Mouse (Mus musculus) activated CD4-positive, CD25-positive, alpha-beta regulatory T cell, adult 4 months (primary cell): ENCODE measurements at regions not wholly inside any gene's neighbourhood (a gene's known extent, or its start where the extent isn't known, plus 50 kb on each side); places are given as distances from the start of the nearest gene placed in this dataset.

Experiments
- ATAC-seq: one replicate; pipeline ENCODE4 v1.8.0; 2017

GRCm38 (mm10) chr11:114321527-114321926 lies 254.7 kb upstream of the Sdk2 start:
- ATAC-seq, result peak; percentile 44

GRCm38 (mm10) chr11:114315274-114315673 lies 248.4 kb upstream of the Sdk2 start:
- no peak for ATAC-seq

- no peak for ATAC-seq
These were observed 246.8 kb upstream of the Sdk2 start for GRCm38 (mm10) chr11:114313652-114314051.

- ATAC-seq, result no peak
These were observed 244.8 kb upstream of the Sdk2 start for GRCm38 (mm10) chr11:114311640-114312039.

GRCm38 (mm10) chr11:114303636-114304354 lies 236.9 kb upstream of the Sdk2 start:
- no peak for ATAC-seq

- no peak for ATAC-seq
These were observed 233.9 kb upstream of the Sdk2 start for GRCm38 (mm10) chr11:114300611-114301319.

GRCm38 (mm10) chr11:114296816-114297334 lies 230.0 kb upstream of the Sdk2 start:
- no peak for ATAC-seq

- ATAC-seq, result no peak
These were observed 227.8 kb upstream of the Sdk2 start for GRCm38 (mm10) chr11:114294511-114295250.

GRCm38 (mm10) chr11:114291258-114291657 lies 224.4 kb upstream of the Sdk2 start:
- no peak for ATAC-seq

GRCm38 (mm10) chr11:114289946-114290345 lies 223.1 kb upstream of the Sdk2 start:
- ATAC-seq, result no peak

GRCm38 (mm10) chr11:114284820-114285666 lies 218.2 kb upstream of the Sdk2 start:
- ATAC-seq, result no peak

GRCm38 (mm10) chr11:114283208-114283607 lies 216.4 kb upstream of the Sdk2 start:
- no peak for ATAC-seq

GRCm38 (mm10) chr11:114282566-114282965 lies 215.7 kb upstream of the Sdk2 start:
- no peak for ATAC-seq

GRCm38 (mm10) chr11:114281846-114282245 lies 215.0 kb upstream of the Sdk2 start:
- no peak for ATAC-seq

GRCm38 (mm10) chr11:114281041-114281695 lies 214.3 kb upstream of the Sdk2 start:
- no peak for ATAC-seq

GRCm38 (mm10) chr11:114277513-114278304 lies 210.9 kb upstream of the Sdk2 start:
- no peak for ATAC-seq

GRCm38 (mm10) chr11:114270358-114271072 lies 203.7 kb upstream of the Sdk2 start:
- ATAC-seq, result no peak

GRCm38 (mm10) chr11:114261959-114262358 lies 195.1 kb upstream of the Sdk2 start:
- no peak for ATAC-seq

GRCm38 (mm10) chr11:114258218-114258617 lies 191.4 kb upstream of the Sdk2 start:
- ATAC-seq, result no peak

- no peak for ATAC-seq
These were observed 190.9 kb upstream of the Sdk2 start for GRCm38 (mm10) chr11:114257756-114258155.
